Mouse (Mus musculus) right cerebral cortex, postnatal 10 days (tissue): ENCODE results near the gene Dlg5.

Source experiments
- DNase-seq, 2 experiments: peaks; one replicate each; pipeline ENCODE4 v3.0.0; 2021; ENCODE audit warnings: low spot score in 2 of 2

Dlg5 gene

DNA sequence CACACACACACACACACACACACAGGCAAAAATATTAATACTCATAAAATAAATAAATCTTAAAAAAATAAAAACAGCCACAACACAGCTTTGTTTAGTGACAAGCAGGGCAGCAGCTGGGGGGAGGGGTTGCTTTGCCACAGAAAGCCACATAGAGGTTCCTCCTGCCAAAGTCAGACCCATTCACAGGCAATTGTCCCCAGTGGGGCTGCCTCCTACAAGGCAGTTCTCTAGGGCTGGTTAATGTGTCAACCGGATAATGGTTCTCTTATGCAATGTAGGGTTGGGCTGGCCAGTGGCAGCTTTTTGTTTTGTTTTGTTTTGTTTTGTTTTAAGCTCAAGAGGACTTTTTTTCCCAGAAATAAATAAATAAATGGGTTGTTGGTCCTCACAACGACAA is 11.3 kb downstream of the Dlg5 start:
- DNase-seq = no peak

DNA sequence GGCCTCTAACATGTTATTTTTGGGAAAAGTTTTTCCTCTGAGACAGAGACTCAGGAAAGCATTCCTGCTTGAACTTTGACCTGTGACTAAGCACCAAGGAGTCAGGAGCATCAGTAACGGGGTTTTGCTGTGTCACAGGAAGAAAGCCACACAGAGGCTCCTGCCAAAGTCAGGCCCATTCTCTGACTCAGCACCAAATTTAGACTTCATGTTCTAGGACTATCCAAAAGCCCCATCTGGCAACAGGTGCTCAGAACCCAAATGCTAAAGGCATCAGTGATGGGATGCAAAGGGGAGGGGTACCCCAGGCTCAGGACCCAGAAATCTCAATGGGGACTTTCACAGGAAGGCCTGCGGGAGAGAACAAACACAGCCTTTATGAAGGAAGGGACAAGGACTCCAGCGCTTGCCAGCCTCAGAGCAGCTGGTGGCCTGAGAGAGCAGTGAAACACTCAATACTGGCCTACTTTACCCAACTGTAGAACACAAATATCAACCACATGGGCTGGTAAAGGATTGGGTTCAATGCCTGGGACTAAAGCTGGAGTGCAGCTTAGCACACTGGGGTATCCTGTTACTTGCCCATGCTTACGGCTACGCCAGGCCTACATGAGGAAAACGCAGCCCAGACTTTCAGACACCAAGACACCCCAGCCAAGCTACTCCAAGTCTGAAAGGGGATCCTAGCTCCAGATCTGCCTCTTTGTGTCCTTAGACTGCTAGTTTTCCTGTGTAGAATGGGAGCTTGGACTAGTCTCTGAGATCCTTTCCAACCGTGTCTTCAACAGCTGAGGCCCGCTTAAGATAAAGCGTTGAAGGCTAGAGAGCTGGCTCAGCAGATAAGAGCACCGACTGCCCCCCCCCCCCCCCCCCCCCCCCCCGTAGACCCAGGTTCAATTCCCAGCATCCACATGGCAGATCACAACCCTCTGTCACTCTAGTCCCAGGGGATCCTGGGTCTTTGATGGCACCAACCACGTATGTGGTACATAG is 12.8 kb downstream of the Dlg5 start:
- peak; percentile 65 to 83 for DNase-seq

DNA sequence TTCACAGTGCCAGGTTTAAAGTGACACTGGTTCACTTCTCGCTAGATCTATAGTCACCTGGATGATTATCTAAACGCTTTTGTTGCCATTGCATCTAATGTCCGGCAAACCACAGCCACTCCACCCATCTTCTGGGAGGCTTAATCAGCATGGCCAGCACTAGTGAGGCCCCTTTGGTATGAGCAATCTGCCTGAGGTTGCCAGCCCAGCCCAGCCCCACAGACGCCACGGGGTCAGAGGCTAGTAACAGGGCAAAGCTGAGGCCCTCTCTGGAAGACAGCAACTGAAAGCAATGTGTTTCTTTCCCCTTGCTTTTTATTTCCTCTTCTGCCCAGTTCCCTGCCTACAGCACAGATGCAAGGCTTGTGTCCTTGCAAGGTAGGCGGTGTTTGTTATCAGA is 17.2 kb downstream of the Dlg5 start:
- no peak for DNase-seq

GRCm38 (mm10) chr14:24227015-24227414 is 18.7 kb downstream of the Dlg5 start:
- DNase-seq = no peak

DNA sequence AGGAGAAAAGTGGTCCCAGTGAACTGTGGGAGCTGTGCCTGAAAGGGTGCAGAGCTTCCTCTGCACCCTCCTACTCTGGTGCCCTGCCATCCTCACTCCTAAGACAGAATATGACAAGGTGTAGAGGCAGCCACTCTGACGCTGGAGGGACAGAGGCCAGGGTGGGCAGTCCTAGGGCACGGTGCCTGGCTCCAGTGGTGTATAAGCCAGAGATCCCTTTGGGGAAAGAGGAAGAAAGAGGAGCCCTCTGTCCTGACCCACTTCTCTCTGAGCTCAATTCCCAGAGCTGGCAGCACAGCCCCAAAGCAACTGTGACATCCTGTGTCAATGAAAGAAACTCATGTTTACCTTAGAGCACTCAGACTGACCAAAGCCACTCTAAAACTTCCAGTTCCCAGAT is 19.4 kb downstream of the Dlg5 start:
- no peak for DNase-seq

DNA sequence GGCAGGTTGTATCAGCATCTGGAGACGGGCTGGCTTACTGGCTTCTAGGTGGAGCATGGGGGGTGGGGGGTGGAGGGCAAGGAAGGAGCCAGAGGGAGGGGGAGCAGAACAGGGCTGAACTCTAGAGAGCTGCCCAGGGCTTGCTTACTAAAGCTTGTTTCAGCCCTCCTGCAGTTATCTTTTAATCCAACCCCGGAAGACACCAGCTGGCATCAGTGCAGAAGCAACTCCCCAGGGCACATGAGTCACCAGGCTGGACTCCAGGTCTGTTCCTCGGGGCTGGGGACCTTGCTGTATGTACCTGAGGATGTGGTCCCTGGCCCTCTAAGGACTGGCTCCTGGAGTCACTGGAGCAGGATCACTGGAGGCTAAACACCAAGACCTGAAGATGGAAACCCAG is 23.0 kb downstream of the Dlg5 start:
- DNase-seq = no peak

GRCm38 (mm10) chr14:24222273-24222672 is 23.4 kb downstream of the Dlg5 start:
- DNase-seq = no peak

GRCm38 (mm10) chr14:24217362-24217722 is 28.4 kb downstream of the Dlg5 start:
- DNase-seq = no peak

- DNase-seq = no peak
Measured at GRCm38 (mm10) chr14:24216678-24217361, 28.9 kb downstream of the Dlg5 start.

GRCm38 (mm10) chr14:24216064-24216463 is 29.7 kb downstream of the Dlg5 start:
- no peak for DNase-seq

DNA sequence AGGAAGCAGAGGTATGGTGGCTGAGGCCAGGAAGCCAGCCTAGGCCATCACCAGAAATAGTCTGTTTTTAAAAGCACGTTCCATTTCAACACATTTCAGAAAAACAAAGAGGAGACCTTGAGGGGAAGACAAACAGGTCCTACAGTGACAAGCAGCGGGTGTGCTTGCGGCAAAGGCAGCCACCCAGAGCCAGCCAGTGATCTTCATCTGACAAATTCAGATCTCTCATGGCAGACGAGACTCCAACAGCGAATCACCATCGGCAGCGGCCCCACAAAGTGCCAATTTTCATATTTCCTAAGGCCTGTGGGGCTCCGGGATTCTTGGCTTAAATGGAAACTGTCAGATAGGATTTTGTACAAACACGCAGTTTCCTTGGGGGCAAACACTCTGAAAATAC is 31.3 kb downstream of the Dlg5 start:
- DNase-seq = no peak

- no peak for DNase-seq
Measured at GRCm38 (mm10) chr14:24213336-24213735, 32.4 kb downstream of the Dlg5 start.

GRCm38 (mm10) chr14:24212861-24213260 is 32.9 kb downstream of the Dlg5 start:
- no peak for DNase-seq

GRCm38 (mm10) chr14:24207360-24207752 is 38.4 kb downstream of the Dlg5 start:
- DNase-seq = no peak

- DNase-seq = no peak
Measured at GRCm38 (mm10) chr14:24206736-24207359, 38.9 kb downstream of the Dlg5 start.

- DNase-seq = no peak
Measured at GRCm38 (mm10) chr14:24206314-24206713, 39.4 kb downstream of the Dlg5 start.

DNA sequence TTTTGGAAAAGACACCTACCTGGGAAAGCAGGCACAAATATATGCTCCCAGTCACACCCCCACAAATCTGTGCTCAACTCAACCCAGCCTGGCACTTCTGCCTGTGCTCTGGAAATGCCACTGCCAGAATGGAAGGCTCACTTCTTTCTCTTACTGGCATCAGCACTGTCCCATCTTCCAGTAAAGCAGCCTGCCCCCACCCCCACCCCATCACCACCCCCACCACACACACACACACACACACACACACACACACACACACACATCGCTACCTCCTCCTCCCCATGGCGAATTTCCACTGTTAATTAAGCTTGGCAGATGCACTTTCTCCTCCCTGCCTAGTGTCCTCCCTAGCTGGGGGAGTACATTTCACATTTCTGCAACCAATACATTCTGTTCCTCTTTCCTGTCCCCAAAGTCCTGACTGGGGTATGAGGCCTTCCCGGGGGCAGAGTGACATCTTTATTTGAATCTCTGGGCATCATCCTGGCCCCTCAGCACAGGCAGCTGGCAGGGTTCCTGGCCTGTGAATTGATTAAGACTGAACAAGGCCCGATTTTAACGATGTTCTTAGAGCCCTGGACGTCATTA is 40.3 kb downstream of the Dlg5 start:
- peak; percentile 56 to 59 for DNase-seq

DNA sequence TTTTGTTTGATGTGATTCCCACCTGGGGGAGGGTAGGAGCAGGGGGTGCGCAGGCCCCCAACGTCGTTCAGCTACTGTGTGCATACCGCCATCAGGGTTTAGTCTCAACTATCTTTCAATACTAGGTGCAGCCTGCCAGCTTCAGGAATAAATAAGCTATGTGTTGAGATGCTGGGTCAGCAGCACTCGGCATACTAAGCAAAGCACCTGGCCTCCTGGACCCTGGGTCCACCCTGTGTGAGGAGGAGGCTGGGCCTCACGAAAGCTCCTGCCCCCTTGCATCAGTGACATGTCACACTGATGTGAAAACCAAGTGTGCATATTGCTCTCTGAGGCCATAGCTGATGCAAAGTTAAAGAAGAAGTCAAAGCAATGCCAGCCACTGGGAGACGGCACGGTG is 42.5 kb downstream of the Dlg5 start:
- DNase-seq = no peak

GRCm38 (mm10) chr14:24200771-24201170 is 44.9 kb downstream of the Dlg5 start:
- DNase-seq = no peak

- DNase-seq = no peak
Measured at GRCm38 (mm10) chr14:24199732-24200131, 46.0 kb downstream of the Dlg5 start.

GRCm38 (mm10) chr14:24197865-24198264 is 47.9 kb downstream of the Dlg5 start:
- peak; percentile 58 to 64 for DNase-seq

DNA sequence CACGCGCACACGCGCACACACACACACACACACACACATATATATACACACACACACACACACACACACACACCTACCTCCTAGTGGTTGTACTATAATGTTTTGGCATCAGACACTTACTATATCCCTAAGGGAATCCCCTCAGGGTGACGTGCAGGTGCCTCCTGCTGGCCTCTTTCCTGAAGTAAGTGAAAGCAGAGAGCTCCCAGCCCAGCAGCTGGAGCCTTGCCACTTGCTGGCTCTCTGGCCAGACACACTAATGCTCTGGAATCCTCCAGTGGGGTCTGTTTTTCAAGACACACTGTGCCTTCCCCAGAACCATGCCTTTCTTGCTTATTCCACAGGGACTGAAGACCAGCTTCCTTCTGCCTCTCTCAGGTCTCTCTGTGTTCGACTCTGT is 48.8 kb downstream of the Dlg5 start:
- peak in 1 of 2 experiments; percentile 67 for DNase-seq
